Mouse (Mus musculus) kidney, adult 10 weeks (tissue): ENCODE results near the gene Gm21973. TPM values are rescaled to one million over a fixed set of nuclear protein-coding genes. Genes with fewer than 3 reads are reported as not detected.

Experiments
- polyA plus RNA-seq: library from polyadenylated mRNA; stranded (reverse); fragments of 350-450 nt; fragmentation: Illumina TruSeq; extraction: RNeasy Lipid Tissue Mini Kit (QIAGEN cat#74804); gene quantifications from one replicate; pipeline ENCODE4 v1.2.3, GENCODE M21; 2014; ENCODE audit warnings: low read depth, low replicate concordance

The Gm21973 gene
- polyA plus RNA-seq = not detected

DNA sequence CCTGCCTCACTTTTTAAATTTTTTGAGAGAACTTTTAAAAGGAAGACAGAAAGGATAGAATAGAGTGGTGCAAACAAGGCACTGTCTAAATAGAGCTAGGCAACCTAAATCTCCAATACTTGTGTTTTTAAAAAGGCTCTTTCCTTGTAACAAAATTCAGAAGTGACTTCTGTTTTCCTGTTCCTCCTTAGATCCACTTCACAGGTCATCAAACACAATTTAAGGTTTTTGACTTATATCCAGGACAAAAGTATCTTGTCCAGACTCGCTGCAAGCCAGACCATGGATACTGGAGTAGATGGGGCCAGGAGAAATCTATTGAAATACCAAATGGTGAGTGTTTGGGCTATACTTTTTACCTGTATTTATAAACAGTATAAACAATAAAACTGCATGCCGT is at the start of gene Gm21973:
Gm21973 (plus strand) TSS at position 301 of the 400 bp plus-strand sequence.

DNA sequence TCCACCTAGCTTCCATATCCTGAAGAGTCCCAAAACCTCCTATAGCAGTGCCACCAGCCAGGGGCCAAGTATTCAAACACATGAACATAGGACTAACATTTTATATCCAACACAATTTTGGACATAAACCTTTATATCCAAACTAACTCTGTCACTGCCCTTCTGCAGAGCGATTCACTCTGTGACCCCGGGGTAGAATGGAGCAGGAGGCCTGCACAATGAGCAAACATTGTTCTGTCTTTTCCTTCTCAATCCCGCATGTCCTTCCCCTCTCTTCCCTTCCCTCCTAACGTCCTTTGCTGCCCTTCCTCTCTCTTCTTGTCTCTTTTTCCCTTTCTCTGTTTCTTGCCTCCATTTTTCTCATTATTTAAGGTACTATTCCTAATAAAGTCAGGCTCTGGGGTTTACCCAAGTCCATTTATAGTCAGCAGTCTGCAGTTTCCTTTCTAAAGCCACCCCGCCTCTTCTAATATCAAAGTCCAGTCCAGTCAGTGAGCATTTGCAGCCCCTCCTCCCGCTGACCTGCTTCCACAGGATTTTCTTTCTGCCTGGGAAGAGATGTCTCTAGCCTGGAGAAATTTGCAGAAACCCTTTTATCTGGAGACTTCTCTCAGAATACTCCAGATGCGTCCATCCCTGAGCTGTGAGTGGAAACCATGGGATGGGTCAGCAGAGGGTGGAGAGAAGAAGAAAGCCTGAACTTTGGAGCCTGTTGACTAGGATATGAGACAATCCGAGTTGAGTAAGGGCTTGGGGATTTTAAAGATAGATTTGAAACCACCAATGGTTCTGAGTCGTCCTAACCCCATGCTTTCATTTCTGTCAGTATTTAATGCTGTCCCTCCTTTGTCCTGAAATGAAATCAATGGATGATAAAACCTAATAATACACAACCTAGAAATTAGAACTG is 33.1 kb downstream of the Gm21973 start, which contains the start of gene Agxt2:
Agxt2 (plus strand) TSS at position 494 of the 910 bp plus-strand sequence.

Other genes starting within 250 kb of the Gm21973 start
- gene Prlr, start 148.1 kb upstream of the Gm21973 start, polyA plus RNA-seq = 413 TPM
- 124 TPM for gene Agxt2, start 33.2 kb downstream of the Gm21973 start, polyA plus RNA-seq
- 113 TPM for gene Dnajc21, start 145.1 kb downstream of the Gm21973 start, polyA plus RNA-seq
- gene Brix1, start 160.6 kb downstream of the Gm21973 start, polyA plus RNA-seq = 131 TPM
- gene Rad1, start 160.6 kb downstream of the Gm21973 start, polyA plus RNA-seq = 28.3 TPM
- gene Ttc23l, start 233.3 kb downstream of the Gm21973 start, polyA plus RNA-seq = not detected